Mouse (Mus musculus) lung, postnatal 0 days (tissue): ENCODE measurements around the gene AI987944. TPM values are rescaled to one million over a fixed set of nuclear protein-coding genes. Genes with fewer than 3 reads are reported as not detected.

Experiments
- ATAC-seq: fragments of 200-750 bp; cut with Nextera tagmentation; 2 replicates; pipeline ENCODE4 v1.8.0; 2017; ENCODE audit warnings: moderate library complexity
- DNase-seq: peaks from one replicate; pipeline ENCODE4 v3.0.0-alpha.2; 2016; ENCODE audit warnings: low spot score
- H3K27ac ChIP-seq: fragments of 300-500 bp; sonication (generic); 2 replicates; pipeline ENCODE4 v1.5.1; 2014; ENCODE audit warnings: antibody characterized with exemption, mild to moderate bottlenecking, low read length, mixed read lengths
- H3K27me3 ChIP-seq: fragments of 300-500 bp; sonication (generic); replicated peaks from 2 replicates; pipeline ENCODE4 v1.6.1; 2014; ENCODE audit warnings: low read length, mixed read lengths; ENCODE audit not compliant: insufficient read depth
- H3K36me3 ChIP-seq: fragments of 300-500 bp; sonication (generic); 2 replicates; pipeline ENCODE4 v1.6.1; 2014; ENCODE audit warnings: low read length, mixed read lengths; ENCODE audit not compliant: insufficient read depth
- H3K4me1 ChIP-seq: fragments of 300-500 bp; sonication (generic); 2 replicates; pipeline ENCODE4 v1.6.1; 2014; ENCODE audit warnings: antibody characterized with exemption, low read depth, low read length, mixed read lengths; ENCODE audit not compliant: insufficient read depth
- H3K4me2 ChIP-seq: fragments of 300-500 bp; sonication (generic); replicated peaks from 2 replicates; pipeline ENCODE4 v1.6.1; 2014; ENCODE audit warnings: low read depth, mild to moderate bottlenecking, low read length, moderate library complexity, mixed read lengths
- H3K4me3 ChIP-seq: fragments of 300-500 bp; sonication (generic); 2 replicates; pipeline ENCODE4 v1.5.1; 2014; ENCODE audit warnings: low read depth, low read length
- H3K9ac ChIP-seq: fragments of 300-500 bp; sonication (generic); replicated peaks from 2 replicates; pipeline ENCODE4 v1.6.1; 2014; ENCODE audit warnings: low read depth, mild to moderate bottlenecking
- H3K9me3 ChIP-seq: fragments of 300-500 bp; sonication (generic); 2 replicates; pipeline ENCODE4 v1.6.1; 2016; ENCODE audit warnings: low read length, mixed read lengths
- CTCF ChIP-seq: IDR thresholded peaks from 2 replicates; pipeline ENCODE4 v1.5.1; 2016; ENCODE audit warnings: antibody characterized with exemption, mild to moderate bottlenecking
- EP300 ChIP-seq: IDR thresholded peaks from 2 replicates; pipeline ENCODE4 v1.6.1; 2016; ENCODE audit warnings: antibody characterized with exemption, mild to moderate bottlenecking, control low read depth
- WGBS: fragments of 180-500 bp; shearing (Covaris S2); extraction: QIAGEN DNeasy Blood & Tissue Kit; methylation state at CpG from one replicate; pipeline ENCODE4 v1.1.7; 2014; 5-methylcytosine and 5-hydroxymethylcytosine counted together
- polyA plus RNA-seq: library from polyadenylated mRNA; unstranded; fragments of >200 nt; fragmentation: Nextera tagmentation; extraction: Ambion mirVana; gene quantifications from 2 replicates; pipeline ENCODE4 v1.2.1, GENCODE M21; 2015

AI987944 gene
- 12.6 and 13.0 TPM in 2 replicates for polyA plus RNA-seq

DNA sequence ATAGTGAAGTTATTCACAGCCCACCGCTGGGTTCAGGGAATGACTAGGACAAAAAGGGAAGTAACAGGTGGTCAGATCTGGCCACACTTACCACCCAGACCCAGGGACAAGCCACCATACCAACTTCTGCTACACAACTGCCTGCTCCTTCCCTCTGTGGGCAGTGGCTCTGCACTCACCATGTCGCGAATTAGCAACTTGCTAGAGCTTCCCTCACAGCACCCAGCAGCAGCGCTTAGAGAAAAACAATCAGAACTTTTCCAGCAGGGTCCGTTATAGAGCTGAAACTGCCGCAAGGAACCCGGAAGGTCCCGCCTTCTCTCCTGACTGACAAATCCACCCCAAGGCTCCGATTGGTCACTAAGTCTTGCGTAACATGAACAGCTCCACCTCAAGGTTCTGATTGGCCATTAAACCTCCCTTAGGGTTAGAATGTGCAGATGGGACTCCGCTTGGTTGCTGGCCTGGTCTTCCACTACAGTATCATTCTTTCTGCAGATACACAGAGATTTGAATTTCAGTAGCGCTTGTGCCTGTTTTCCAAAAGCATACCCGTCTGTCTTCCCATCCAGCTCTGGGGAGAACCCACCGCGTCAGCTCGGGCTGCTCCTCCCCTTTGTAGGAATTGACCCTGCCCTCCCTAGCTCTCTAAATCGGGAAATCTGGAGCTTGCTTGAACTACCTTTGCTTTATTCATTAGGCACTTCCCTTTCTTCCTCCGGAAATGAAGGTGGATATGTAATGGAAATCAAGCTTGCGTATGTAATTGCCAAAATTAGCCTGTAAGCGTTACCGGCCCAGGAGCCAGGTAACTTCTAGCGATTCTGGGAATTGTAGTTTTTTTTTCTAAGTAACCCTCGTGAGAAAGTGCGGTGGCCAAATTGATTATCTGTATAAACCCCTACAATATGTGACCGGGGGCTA is at the start of gene AI987944:
Gene AI987944 (minus strand): TSS at position 332 of the 924 bp plus-strand sequence.
- Histone ChIP-seq H3K4me1 (no peaks in the 10 kb centered on the region), H3K9ac (peak within 1 kb of the TSS; percentile 55), H3K4me2 (peak within 1 kb of the TSS; percentile 63), H3K9me3 (no peaks in the 10 kb centered on the region), H3K4me3 (peak within 1 kb of the TSS; percentile 62), H3K36me3 (no peaks in the 10 kb centered on the region), H3K27me3 (no peaks in the 10 kb centered on the region), H3K27ac (peak within 1 kb of the TSS; percentile 73; the same call in 1 of the 2 replicates)
- WGBS = under 1% methylated on average over 25 of the region's 25 CpGs
- ATAC-seq (peak; percentile 99), DNase-seq (peak; percentile 98)
- TF ChIP-seq EP300 (no peak), CTCF (peak; percentile 24)

DNA sequence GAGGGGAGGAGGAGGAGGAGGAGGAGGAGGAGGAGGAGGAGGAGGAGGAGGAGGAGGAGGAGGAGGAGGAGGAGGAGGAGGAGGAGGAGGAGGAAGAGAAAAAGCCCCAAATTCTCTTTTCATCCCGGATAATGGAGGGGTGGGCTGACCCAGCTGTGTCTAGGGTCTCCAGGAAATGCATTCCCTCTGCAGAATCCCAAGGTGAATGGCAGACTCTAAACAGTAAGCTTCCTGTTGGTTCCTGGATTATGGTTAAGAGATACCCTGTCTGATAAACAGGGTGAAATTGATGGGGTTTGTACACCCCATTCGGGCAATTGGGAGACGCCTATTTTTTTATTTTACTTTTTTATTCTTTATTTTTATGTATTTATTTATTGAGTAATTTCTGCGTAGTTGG is 951 bp upstream of the AI987944 start:
- TF ChIP-seq CTCF (no peak), EP300 (no peak)
- Histone ChIP-seq H3K27me3 (no peaks in the 10 kb centered on the region), H3K27ac (no peak overlapping the region), H3K9me3 (no peaks in the 10 kb centered on the region), H3K4me3 (no peak overlapping the region), H3K36me3 (no peaks in the 10 kb centered on the region), H3K9ac (no peak overlapping the region), H3K4me2 (no peak overlapping the region), H3K4me1 (no peaks in the 10 kb centered on the region)
- DNase-seq (no peak), ATAC-seq (no peak)
- 65% methylated on average over 4 of the region's 4 CpGs for WGBS

Other genes with a start within 250 kb of the AI987944 start
- not detected in 2 replicates for gene Gm5592, start 239.5 kb downstream of the AI987944 start, polyA plus RNA-seq
- 0.05 TPM in 1 of 2 replicates, not detected in the other for gene Vmn2r57, start 55.3 kb upstream of the AI987944 start, polyA plus RNA-seq
- 0.04 TPM in 1 of 2 replicates, not detected in the other for gene Gm20449, start 106.0 kb upstream of the AI987944 start, polyA plus RNA-seq
- gene AW146154, start 106.5 kb upstream of the AI987944 start, polyA plus RNA-seq = 5.9 and 6.9 TPM in 2 replicates
- gene Gm6871, start 180.3 kb upstream of the AI987944 start, polyA plus RNA-seq = not detected in 2 replicates
- gene 2610021A01Rik, start 205.9 kb upstream of the AI987944 start, polyA plus RNA-seq = 4.7 and 4.8 TPM in 2 replicates
- 5.5 and 6.7 TPM in 2 replicates for gene Zfp788, start 239.8 kb upstream of the AI987944 start, polyA plus RNA-seq